Mouse (Mus musculus): Measurements from ENCODE around the gene Ncoa1. TPM values are rescaled to one million over a fixed set of nuclear protein-coding genes. Genes with fewer than 3 reads are reported as not detected.
A peak's percentile ranks its signal among the peaks of the same experiment; 100 is the strongest.
"Not testable (repeated sequence)": the region's sequence is repeated elsewhere in the genome, so short reads cannot be mapped to it uniquely, and the experiment has no call there.

Gene Ncoa1
- total RNA-seq, 1 experiment from 2014 or later, result 48.0 TPM

DNA sequence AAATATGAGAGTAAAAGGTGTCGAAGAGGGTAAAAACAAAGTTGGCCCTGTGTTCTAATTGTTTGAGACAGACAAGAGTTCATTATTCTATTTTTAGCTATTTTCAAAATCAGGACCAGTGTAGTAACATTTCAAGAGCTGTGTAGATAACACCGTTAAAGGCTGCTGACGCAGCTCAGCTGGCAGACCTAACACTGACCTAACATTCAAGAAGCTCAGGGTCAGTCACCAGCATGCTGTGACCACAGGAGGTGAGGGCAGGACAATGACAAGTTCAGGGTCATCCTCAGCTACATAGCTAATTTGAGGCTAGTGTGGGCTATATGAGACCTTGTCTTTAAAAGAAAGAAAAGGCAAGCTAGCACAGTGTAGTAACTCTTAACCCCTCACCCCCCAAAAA, 84.9 kb downstream of the Ncoa1 start:
- DNase-seq, result peak; percentile 21

DNA sequence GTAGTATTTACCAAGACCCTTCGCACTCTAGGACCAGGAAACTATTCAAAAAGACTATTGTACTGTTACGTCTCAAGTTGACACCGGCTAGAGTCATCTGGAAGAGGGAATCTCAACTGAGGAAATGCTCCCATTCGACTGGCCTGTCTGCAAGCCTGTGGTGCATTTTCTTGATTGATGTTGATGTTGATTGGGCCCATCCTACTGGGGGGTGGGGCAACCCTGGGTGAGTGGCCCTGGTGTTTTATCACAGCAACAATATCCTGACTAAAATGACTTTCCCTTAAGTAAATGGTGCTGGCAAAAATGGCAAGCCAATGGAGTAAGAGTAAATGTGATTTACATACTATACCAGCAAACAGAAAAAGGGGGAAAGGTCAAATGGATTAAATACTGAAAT, 85.7 kb downstream of the Ncoa1 start:
- no peak for DNase-seq

DNA sequence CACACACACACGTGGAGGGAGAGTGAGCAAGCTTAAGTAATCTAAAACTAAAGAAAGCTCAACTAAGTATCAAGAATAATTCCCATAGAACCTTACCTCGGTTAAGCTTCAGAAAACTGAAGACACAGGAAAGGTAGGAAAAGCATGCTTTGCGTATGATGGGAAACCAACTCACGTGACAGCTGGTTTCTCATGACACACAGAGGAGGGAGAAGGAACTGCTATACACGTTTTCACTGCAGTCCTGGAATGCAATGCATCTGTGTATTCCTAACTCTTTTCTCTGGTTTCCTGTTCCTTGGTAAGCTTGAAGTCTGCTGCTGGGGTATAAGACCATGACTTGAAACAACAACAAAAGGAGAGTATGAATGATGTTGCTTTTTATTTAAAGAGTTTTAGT, 86.3 kb downstream of the Ncoa1 start:
- DNase-seq, result no peak

DNA sequence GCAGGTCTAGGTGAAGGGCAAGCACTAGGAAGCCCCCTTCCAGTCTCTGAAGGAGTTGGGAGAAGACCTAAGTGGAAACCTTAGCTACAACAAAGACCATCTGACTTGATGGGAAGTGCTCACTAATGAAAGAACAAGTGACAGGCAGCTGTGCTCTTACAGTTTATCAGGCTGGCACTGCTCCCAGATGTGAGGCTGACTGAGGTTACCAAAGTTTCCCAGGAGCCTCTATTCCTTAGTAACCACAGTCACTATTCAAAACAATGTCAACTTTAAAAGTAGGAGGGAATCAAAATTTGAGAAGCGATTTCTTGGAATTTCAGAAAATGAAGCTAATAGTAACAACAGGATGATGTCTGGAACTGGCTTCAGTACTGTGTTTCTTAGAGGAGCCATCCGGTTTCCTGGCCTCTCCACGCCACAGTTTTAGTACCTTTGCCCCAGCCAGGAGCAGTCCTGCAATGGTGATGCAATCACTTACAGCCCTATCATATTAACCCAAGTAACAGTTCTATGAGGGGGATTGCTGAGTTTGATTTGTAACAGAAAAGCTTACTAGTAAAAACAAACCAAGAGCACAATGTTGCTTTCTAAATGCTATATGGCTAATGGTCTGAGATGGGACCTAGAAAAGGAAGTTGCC, 90.8 kb downstream of the Ncoa1 start:
- DNase-seq, result peak; percentile 37

DNA sequence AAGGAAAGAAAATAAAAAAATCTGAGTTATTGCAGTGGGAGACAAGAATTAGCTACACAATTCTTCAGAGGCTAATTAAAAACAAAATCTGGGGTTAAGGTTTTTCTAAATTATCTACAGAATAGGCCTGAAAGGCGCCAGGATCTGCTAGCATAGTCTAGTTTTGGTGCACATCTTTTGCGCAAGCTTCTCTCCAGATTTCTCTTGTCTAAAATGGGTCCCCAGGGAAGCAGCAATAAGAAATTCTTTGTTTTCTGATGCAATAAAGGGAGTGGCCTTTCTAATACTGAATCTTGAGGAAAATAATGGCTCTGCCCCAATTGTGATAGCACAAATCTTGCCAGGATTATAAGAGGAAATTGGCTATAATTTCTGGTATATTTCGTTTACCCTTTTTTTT, 93.9 kb downstream of the Ncoa1 start:
- DNase-seq, result no peak

DNA sequence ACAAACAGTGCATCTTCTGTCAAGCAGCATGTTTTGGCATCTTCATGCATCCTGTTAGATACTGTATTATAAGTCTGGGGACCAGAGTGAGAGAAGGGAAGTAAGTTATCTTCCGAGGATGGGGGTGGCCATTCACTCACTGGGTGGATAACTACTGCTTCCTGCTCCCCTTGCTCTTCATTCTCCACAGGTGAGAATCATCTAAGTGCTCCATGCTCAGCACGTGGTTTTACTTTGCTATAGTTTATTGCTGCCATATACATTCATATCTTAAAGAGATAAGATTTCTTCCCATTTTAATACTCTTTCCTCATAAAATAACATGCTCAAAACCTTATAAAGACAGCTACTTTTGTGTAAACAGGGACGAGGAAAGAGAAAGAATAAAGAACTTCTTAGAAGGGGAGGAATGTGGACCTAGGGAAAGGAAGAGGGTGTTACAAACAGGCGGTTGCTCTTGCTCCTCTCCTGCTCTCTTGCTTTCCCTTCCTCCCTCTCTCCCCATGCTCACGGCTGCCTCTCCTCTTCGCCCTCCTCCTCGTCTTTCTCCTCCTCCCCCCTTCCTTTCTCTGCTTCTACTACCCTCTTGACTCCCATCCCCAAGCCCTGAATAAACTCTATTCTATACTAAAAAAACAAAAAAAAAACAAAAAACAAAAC, 97.6 kb downstream of the Ncoa1 start:
- no peak for DNase-seq

DNA sequence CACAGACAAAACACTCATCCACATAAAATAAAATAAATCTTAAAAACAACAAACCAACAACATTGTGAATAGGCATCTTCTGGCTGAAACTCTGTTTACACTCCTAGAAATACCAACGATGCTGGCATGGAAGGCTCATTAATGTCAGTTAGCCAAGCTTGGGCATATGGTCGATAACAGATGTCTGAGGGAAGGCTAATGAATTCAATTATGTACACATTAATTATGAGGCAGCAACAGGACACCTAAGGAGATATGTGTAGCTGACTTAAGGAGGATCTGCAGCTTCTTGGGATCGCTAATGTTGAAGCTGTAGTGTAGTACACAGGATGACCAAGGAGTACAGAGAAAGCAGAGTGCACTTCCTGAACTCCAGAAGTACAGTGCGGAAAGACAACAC, 100.5 kb downstream of the Ncoa1 start:
- no peak for DNase-seq

DNA sequence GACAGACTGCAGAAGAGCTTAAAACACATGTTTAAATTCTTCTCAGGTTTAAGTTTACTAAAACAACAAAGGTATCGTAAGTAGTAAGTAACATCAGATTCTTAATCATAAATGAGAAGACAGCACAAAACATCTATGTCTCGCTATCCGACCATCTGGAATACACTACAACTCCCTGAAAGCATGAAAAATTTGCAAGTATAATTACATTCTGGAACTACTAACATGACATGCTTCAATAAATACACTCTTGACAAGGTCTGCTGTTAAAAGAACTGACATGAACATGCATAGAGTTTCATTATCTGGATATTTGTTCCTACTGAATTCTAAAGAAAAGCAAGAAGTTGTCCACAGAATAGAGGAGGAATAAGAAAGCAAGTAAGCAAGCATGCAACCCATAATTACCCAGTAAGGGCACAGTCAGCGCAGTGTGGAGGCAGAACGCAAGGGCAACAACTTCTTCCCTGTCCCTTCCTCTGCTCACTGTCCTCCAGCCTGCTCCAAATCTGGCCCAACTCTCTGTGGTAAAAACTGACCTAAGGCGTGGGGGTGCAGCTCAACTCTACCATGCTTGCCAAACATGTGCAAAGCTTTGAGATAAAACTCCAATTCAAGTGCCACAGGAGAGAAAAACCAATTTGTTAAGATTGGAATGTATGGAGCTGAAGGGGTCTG, 102.0 kb downstream of the Ncoa1 start:
- DNase-seq, result no peak

DNA sequence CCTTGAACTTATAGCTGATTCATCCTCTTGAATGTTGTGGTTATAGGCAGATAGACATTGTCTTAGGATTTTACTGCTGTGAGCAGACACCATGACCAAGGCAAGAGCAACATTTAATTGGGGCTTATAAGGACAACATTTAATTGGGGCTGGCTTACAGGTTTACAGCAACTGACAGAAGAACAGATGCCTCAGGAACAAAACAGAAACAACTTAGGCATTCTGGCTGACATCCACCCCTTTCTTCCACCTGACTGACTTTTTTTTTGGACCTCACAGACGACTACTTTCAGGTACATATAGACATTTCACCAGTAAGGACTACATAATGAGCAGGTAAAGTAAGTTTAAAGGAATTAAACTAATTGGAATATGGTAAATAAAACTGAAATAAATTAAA, 105.6 kb downstream of the Ncoa1 start:
- no peak for DNase-seq

DNA sequence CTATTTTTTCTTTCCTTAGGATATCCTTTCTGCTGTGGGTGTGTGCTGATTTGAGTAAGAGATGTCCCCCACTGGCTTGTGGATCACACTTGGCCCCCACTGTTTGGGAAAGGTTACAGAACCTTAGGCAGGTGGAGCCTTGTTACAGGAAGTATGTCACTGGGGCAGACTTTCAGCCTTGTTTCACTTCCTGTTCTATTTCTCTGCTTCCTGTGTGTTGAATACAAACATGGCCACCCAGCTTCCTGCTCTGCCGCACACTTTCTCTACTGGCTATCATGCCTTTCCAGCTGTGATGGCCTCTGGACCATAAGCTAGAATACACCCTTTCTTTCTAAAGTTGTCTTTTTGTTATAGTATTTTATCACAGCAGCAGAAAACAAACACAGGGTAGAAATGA, 111.0 kb downstream of the Ncoa1 start:
- no peak for DNase-seq

DNA sequence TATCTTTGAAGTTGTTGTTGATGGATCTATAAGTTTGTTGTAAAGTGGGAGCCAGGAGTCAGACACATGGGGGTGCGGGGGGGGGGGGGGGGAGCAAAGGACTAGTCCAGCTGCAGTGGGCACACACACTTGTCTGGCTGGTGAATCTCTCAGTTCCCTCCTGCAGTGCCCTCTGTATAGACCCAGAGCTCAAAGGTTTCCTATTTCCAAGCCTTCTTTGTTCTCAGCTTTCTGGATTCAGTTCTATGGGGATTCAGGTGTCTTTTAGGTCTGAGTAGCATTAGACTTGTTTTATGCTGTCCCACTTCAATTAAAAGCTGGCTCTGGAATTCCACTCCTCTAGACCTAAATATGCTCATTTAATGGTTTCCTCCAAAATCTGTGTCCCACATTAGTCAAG, 117.5 kb downstream of the Ncoa1 start:
- no peak for DNase-seq

DNA sequence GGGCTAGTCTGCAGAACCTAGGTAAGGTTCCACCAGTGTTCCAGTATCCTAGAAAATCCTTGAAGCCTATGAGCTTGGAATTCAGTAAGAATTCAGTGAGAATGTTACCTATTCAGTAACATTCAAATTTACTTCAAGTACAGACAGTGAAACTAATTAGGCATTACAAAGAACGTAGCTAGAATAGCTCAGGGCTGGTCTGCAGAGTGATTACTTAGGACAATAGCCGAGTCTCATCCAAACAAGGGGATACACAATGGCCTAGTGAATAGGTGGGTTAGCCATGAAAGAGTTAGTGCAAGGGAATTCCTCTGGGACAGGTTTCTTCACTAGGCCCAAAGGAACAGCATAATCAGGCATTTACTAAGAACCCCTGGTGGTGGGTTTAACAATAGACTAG, 118.3 kb downstream of the Ncoa1 start:
- not testable (repeated sequence) for DNase-seq

DNA sequence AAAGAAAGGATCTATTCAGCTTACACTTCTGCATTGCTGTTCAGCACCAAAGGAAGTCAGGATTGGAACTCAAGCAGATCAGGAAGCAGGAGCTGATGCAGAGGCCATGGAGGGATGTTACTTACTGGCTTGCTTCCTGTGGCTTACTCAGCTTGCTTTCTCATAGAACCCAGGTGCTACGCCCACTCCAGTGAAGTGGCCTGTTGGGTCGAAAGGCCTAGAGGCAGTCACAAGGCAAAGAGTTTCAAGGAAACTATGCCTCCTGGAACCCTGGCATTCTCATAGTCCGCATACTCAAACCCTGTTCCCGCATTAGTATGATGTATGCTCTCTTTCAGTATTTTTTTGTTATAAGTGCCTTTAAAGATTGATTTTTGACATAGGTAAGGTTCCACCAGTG, 118.9 kb downstream of the Ncoa1 start:
- no peak for DNase-seq

DNA sequence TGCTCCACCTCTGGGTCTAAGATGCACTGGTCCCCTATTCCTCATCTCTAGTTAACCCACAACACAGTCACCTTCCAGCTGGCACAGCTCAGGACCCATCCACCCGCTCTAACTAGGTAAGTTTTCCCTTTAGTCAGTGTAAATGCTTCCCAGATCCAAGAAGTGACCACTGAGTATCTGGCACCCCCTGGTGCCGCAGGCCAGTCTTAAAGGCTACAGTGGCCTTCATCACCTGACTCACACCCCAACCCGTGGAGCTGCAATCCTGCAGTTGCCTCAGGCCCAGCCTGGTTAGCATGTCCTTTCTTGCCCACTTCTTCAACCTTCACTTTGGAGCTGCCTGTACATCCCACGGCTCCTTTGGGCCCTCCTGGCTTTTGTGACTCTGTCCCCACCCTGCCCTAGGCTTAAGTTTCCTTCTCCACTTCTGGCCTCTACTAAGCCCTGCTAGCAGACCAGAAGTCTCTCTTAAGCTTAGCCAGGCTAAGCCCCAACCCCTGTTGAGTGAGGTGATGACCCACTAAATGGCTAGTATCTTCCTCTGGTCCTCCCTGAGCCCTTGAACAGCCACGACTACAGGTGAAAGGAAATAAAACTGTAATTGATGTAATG, 120.0 kb downstream of the Ncoa1 start:
- peak; percentile 16 for DNase-seq

DNA sequence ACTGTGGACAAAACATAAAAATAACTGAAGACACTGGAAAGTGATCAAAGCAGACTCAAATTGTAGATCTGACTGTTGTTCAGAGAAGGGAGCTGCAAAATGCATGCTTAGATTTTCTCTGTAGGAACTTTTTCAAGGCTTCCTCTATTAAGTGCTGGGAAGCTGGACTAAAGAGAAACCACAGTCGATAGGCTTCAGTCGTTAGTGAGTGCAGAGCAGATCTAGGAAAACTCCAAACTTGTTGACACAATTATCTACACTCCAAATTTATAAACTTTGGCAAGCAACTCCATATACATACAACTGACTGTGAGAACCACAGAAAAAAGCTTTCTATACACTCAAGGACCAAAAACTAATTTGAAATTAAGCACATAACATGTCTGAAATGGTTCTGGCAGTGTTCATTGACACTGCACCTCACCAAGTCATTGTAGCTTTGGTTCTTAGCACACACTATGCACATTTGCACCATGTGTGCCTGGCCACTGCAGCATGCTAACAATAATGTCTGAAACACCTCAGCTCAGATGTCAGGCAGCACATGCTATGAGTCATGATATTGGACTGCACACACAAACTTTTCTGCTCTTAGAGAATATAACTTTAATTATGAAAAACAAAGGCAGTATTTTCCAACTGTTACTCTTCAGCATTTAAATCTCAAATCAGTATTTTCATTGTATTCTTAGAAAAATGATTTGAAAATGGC, 121.8 kb downstream of the Ncoa1 start:
- DNase-seq, result no peak

DNA sequence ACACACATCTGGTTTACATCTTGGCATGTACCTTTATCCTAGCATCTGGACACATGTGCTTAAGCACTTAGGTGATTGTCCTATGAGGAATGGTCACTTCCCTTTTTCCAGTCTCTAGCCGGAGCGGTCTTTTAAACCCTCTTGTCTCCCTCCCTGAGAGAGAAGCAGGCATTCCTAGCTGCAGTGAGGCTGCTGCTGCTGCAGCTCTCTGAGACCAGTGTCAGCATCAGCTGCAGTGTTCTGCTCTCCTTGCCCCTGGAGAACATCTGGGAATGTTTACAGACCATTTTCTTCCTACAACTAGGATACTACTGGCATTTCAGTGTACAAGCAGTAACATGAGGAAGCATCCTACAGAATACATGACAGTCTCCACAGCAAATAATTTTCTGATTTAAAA, 133.8 kb downstream of the Ncoa1 start:
- DNase-seq, result no peak

DNA sequence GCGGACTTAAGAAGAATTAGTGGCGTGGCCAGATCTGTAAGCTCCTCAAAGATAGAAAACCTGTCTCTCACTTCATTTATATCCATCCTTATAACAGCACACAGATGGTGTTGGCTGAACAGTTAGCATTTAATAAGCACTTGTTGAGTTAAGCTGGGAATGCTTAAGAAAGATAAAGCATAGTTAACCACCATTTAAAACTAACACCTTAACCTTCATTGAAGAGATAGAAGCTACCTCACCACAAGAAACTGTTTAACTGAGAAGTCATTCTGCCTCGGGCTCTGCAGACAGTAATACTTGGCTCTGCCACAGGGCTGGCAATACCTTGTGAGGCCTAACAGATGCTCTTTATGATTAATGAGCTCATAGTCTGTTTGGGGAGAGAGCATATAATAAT, 134.9 kb downstream of the Ncoa1 start:
- DNase-seq, result no peak

DNA sequence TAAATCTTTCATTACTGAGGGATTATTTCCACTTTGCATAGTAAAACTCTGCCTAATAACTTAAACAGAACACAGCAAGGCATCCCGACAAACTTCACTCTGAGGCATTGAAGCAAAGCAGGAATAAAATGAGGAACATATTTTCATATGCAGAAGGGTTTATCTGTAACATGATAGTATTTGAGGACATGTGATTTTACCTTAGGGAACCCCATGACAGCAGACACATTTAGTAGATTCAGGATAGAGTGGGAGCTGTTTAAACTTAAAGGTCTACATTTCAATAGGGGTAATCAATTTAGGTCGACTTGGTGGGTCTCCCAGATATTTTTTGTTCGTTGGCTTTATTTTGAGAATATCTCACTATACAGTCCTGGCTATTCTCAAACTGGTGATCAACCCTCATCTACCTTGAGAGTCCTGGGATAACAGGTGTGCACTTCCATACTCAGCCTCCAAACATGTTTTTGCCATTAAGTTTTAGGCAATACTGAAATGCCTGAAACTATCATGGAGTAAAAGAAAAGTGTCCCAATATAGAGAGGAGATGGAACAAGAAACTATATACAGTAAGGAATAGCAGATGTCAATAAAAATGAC, 136.6 kb downstream of the Ncoa1 start:
- no peak for DNase-seq

DNA sequence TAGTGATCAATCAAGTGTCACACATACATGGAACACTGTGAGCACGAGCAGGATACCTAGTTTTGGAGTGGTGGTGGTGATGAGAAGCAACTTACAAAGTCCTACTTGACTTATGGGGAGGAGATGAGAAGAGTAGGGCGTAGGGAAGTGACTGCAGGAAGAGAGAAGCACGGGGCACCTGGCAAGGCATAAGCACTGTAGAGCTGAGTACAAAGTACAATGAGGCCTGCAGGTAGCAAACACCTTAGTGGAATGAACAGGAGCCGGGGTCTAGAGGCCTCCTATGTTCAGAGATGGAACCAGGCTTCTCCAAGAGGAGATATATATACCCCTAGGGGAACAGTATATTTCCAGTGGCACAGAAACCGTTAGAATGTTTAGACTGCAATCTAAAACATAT, 153.4 kb downstream of the Ncoa1 start:
- DNase-seq, result no peak

DNA sequence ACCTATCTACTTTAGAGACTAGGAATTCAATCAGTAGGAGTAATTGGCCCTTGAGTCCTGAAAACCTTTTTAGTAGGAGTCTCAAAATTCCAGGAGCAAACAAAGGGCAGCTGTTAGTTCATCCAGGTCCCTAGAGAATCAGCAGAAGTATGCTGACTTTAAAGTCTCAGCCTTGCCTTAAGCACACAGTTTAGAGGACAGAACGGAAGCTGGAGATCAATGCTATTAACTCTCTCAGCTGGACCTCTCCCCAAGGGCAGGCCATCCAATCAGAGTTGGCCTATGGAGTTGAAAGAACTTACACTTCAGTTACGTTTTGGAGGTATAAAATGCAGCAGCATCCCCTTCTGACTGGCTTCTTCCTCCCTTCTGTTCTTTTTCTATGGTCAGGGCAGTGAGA, 154.8 kb downstream of the Ncoa1 start:
- DNase-seq, result no peak

DNA sequence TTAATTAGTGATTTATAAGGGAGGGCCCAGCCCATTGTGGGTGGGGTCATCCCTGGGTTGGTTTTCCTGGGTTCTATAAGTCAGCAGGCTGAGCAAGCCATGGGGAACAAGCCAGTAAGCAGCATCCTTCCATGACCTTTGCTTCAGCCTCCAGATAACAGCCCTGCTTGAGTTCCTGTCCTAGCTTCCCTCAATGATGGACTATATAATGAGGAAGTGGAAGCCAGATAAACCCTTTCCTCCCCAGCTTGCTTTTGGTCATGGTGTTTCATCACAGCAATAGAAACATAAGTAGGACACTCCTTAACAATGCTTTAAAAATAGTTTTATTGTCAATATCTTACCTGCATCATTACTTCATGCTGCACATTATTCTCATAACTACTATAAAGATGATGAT, 163.2 kb downstream of the Ncoa1 start:
- DNase-seq, result no peak

DNA sequence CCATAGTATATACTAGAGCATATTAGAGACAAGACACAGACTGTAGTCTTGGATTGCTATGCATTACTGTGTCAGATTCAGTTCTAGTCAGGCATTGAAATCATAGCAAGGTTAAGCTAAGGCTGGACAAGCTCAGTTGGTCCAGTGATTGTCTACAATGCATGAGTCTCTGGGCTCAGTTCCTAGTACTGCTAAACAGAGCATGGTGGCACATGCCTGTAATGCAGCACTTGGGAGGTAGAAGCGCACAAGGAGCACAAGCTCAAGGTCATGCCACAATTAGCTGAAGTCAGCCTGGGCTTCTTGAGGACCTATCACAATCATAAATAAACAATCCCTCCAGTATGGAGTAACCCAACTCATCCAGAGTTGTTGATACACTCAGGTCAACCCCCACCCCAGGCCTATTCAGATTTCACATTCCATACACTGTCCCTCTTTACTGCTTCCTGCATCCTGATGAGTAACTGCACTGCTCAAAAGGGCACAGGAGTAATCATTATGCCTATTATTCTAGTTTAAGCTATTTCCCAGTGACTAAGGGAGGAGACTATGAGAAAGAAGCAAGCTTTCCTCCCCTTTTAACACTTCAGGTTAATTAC, 170.2 kb downstream of the Ncoa1 start:
- DNase-seq, result no peak

All from adrenal gland, postnatal 25 days (tissue).